Mouse (Mus musculus): ENCODE measurements at regions not wholly inside any gene's neighbourhood (a gene's known extent, or its start where the extent isn't known, plus 50 kb on each side); places are given as distances from the start of the nearest gene placed in this dataset.

- peak; percentile 65 for DNase-seq
These were observed 81.0 kb upstream of the Sertad2 start for GRCm38 (mm10) chr11:20462076-20462475.

DNA sequence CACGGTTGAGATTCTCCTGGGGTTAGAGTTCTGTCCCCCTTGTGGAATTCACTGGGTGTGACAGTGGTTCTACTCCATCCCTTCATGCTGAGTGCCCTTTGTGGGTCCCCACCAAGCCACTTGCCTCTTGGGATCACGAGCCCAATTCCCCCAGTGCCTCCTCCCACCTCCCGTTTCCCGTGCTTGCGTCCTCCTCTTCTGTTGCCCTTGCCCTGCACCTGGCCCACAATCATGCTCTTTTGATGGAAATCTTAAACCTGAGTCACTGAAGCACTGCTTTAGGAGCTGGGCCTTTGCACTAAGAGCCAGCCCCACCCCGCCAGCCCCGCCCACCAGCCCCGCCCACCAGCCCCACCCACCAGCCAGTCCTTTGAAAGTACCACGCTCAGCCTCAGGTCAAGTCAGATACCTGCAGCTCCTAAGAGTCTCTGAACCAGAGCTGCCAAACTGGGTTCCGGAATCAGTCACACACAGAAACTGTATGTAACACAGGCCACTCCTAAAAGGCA is 79.8 kb upstream of the Sertad2 start:
- peak; percentile 83 for DNase-seq

DNA sequence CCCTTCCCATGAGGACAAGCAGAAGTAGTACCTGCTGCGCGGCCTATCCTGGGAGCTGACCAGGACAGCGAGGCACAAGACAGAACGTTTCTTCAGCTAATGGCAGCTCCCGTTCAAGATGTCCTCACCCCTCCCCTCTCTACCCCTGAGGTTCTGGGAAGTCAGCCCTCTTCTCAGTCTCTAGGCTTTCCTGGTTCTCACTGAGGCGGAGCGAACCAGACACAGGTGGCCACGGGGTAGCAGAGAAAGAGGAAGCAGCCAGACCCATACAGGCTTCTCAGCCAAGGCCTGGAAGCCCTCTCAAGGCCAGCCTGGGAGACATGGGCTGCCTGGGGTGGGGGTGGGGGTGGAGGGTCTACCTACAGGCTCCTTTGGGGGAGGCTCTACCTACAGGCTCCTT is 78.5 kb upstream of the Sertad2 start:
- DNase-seq = peak; percentile 91

- DNase-seq = no peak
These were observed 76.5 kb upstream of the Sertad2 start for GRCm38 (mm10) chr11:20466591-20466990.

DNA sequence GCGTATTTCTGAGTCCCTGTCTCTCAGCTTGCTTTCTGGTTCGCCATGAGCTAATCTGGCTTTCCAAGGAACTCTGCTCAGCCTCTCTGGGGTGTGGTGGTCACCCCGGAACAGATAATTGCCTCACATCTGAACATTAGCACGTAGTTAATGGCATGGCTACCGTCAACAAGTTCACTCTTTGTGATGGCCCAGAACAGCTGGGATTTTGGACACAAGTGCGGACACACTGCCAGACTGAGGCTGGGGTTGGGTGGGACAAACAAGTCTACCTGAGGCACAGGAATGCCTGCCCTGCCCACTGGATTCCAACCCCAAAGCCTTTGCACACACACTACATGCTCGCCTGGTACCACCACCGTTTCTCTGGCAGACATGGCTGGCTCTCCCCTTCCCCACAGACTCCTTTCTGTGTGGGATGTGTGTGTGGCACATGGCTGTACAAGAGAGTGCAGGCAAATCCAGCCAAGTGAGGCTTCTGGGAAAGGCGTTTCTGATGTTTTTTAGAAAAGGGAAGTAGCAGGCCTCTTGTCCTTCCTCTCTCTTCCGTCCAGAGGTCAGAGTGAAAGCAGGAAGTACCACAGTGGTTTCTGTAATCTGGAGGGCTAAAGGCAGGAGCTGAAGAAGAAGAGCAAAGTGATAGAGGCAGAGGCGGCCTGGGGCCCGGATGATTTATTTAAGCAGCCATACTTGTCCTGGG is 74.6 kb upstream of the Sertad2 start:
- peak; percentile 94 for DNase-seq

- DNase-seq = peak; percentile 90
These were observed 73.7 kb upstream of the Sertad2 start for GRCm38 (mm10) chr11:20469368-20469767.

DNA sequence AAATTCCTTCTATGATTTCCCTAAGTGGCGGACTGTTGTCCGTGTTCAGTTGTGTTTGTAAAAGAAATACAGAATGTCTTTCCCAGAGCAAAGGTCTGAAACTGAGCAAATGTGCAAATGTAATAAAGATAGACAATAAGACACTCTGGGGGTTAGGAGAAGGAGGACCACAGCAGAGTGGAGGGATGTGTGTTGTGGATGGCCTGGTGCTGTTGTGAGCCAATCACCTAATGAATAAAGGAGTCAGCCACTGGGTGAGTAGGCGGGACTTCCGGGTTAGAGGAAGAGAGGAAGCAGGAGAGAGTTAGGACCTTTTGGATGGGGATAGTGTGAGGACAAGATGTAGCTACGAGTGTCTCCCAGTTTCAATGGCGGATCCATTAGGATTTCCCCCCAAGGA is 72.7 kb upstream of the Sertad2 start:
- peak; percentile 83 for DNase-seq

GRCm38 (mm10) chr11:20472336-20472735 is 70.7 kb upstream of the Sertad2 start:
- DNase-seq = peak; percentile 46

DNA sequence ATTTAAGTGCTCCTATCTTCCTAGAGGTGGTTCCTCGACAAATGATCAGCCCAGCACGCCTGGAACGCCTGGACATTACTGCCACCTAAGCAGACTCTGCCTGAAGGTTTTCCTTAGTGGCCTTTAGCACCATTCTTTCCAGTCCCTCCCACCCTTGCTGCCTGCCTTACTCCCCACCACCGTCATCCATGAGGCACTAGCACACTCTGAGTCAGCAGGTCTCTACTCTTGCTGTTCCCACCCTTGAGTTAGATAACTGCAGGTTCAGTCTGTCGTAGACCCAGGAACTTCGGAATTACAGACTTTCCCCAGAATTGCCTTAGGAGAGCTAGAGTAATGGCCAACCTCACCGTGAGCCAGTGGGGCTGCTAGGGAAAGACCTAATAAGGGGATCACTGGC is 67.4 kb upstream of the Sertad2 start:
- peak; percentile 79 for DNase-seq

GRCm38 (mm10) chr11:20476494-20476893 is 66.6 kb upstream of the Sertad2 start:
- DNase-seq = peak; percentile 70

DNA sequence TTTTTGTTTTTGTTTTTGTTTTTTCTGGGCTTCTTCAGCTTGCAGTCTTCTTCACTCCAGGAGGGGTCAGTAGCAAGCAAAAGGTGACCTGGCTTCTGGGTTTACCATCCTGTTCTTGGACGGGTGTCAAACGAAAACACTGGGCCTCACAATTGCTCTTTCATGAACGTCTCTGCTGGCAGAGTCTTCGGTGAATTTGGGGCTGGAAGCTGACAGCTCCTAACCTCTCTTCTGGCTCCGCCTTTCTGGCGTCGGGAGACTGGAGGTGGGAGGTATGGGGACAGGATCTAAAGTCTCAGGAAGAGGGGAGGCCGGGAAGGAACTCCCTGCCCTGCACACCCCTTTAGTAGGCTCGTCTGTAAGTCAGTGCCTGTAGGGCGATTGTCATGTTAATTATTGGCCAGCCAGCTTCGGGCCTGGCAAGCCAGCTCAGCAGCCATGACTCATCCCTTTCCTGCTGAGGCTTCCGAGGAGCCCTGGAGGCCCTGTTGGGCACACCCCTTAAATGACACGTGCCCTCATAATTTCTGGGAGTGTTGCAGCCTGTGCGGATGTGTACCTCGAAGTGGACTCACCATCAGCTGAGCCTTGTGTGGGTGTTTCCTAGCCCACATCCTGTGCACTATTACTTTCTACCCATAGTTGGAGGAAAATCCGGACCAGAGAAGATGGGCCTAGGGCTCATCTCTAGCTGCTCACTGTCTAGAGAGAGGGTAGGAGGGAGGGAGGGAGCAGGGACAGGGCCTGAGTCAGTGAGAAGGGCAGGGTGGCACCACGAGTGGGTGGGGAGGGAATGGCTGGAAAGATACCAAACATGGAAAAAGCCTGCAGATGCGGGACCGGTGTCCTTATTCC is 65.6 kb upstream of the Sertad2 start:
- peak; percentile 98 for DNase-seq

- DNase-seq = peak; percentile 76
These were observed 62.4 kb upstream of the Sertad2 start for GRCm38 (mm10) chr11:20480632-20481031.

- no peak for DNase-seq
These were observed 57.7 kb upstream of the Sertad2 start for GRCm38 (mm10) chr11:20485371-20485770.

Measured in heart, adult 11 months (tissue).